8 mouse cellular contexts compared by ENCODE assay signal in the genomic region with DNA sequence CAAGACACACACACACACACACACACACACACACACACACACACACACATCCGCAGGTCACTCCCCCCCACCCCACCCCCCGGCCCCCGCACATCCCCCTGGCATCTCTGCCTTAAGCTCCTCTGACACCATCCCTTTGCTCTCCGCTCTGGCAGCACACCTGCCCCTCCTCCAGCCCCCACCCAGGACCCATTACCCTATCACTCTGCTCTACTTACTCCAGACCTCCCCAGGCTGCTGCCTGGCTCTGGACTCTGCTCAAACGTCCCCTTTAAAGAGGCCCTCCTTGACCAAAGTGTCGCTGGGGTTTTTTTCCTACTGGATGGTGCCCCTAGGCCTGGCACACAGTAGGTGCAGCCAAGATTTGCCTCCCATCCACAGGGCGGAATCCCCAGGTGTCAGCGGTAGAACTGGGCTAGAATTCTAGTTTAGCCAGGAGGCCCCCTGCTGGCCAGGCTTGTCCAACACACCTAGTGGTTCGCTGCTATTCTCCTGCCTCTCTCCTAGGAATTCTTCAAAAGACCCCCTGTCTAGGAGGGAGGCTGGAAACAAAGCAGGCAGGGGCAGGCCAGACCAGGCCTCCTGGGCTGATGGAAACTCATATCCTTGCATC. TPM values are rescaled to one million over a fixed set of nuclear protein-coding genes. Genes with fewer than 3 reads are reported as not detected.
A peak's percentile ranks its signal among the peaks of the same experiment; 100 is the strongest.
DNase-seq lines count a peak whose midpoint lies in the region; ATAC-seq and TF ChIP-seq lines count a peak whose summit lies in the region.

No protein-coding gene starts in this region.

- TF ChIP-seq POLR2A in cortical plate, adult 2 months (IDR thresholded peaks at IDR 0.05; ENCODE audit: extremely low read depth, insufficient read depth, low read length), result no peak

- no peaks in the 10 kb centered on the region for H3K27me3 ChIP-seq in kidney, embryonic 16.5 days (ENCODE audit: insufficient read depth, low read length)

- WGBS in kidney, embryonic 16.5 days, result 18% methylated on average over 8 of the region's 9 CpGs

- peak; percentile 73 for TF ChIP-seq CTCF in cortical plate, adult 2 months (IDR thresholded peaks at IDR 0.05; ENCODE audit: extremely low read depth, insufficient read depth, low read length)

- H3K36me3 ChIP-seq in kidney, embryonic 16.5 days (ENCODE audit: insufficient read depth, low read length), result no peaks in the 10 kb centered on the region

- no peaks in the 10 kb centered on the region for H3K9me3 ChIP-seq in kidney, embryonic 16.5 days (ENCODE audit: low read length)

- no peak overlapping the region for H3K4me3 ChIP-seq in cortical plate, adult 2 months (ENCODE audit: insufficient read depth, low read length)
- H3K4me3 ChIP-seq in kidney, embryonic 16.5 days (ENCODE audit: low read length), result no peak overlapping the region

- no peak overlapping the region for H3K27ac ChIP-seq in cortical plate, adult 2 months (ENCODE audit: insufficient read depth, low read length)
- no peak overlapping the region for H3K27ac ChIP-seq in kidney, embryonic 16.5 days (ENCODE audit: low read length)

- ATAC-seq in kidney, embryonic 16.5 days (ENCODE audit: low FRiP score, low TSS enrichment), result 0 out of 2 replicates have a peak, but pooled peaks have one; percentile 33

- DNase-seq in heart, adult 11 months, result peak; percentile 96
- no peak for DNase-seq in heart, adult 9 months (ENCODE audit: low spot score in 2 of 2)
- peak; percentile 60 for DNase-seq in WW6 (ENCODE audit: low read depth, low spot score)
- peak; percentile 46 to 76 for DNase-seq in gastrocnemius, postnatal 4 days (ENCODE audit: low spot score in 2 of 2)
- DNase-seq in lung, postnatal 10 days, result peak; percentile 83
- DNase-seq in right cerebral cortex, adult 2 months (ENCODE audit: low spot score in 2 of 2), result peak; percentile 79 to 81

- no peak overlapping the region for H3K4me2 ChIP-seq in kidney, embryonic 16.5 days (replicated peaks; ENCODE audit: low read depth, low read length)

- H3K4me1 ChIP-seq in cortical plate, adult 2 months (ENCODE audit: control insufficient read depth, insufficient read depth, low read length), result no peaks in the 10 kb centered on the region
- H3K4me1 ChIP-seq in kidney, embryonic 16.5 days (ENCODE audit: insufficient read depth, low read length), result peaks cover 27% of the 10 kb centered on the region

- no peak overlapping the region for H3K9ac ChIP-seq in kidney, embryonic 16.5 days (replicated peaks; ENCODE audit: low read length)

RNA-seq across cellular contexts. Expression of a gene that starts 12.9 kb away (rescaled TPM):
- 103 and 115 TPM in 2 replicates for polyA plus RNA-seq in cortical plate, adult 2 months (2012; rRNA removed)
- 100 to 1,000 TPM; 125 to 133 TPM for total RNA-seq in gastrocnemius, postnatal 4 days (2021)
- 55.5 and 62.4 TPM in 2 replicates for polyA plus RNA-seq in kidney, embryonic 16.5 days (2015; fragmentation: Nextera tagmentation; extraction: Ambion mirVana)

Comparison
In these comparisons a context has a peak if more than half of its experiments do, and no peak if none do; other contexts are left out.
1. DNase-seq: peak in heart, adult 11 months (single experiment), WW6 (single experiment), gastrocnemius, postnatal 4 days (2 of 2), lung, postnatal 10 days (single experiment) and right cerebral cortex, adult 2 months (2 of 2); none in heart, adult 9 months (0 of 2).